Comparison of ENCODE assay signal across 8 mouse cellular contexts in genomic region chr4:129376961-129377545, GRCm38 (mm10). TPM values are rescaled to one million over a fixed set of nuclear protein-coding genes. Genes with fewer than 3 reads are reported as not detected.
DNase-seq lines count a peak whose midpoint lies in the region; ATAC-seq and TF ChIP-seq lines count a peak whose summit lies in the region.

No protein-coding gene starts in this region.

- under 1% methylated on average over 34 of the region's 68 CpGs for WGBS in forebrain, embryonic 12.5 days
- under 1% methylated on average over 37 of the region's 68 CpGs for WGBS in lung, postnatal 0 days

- H3K27me3 ChIP-seq in G1E (ENCODE audit: insufficient read depth, low read length) = peaks cover 13% of the 10 kb centered on the region
- H3K27me3 ChIP-seq in forebrain, embryonic 12.5 days = peaks cover 34% of the 10 kb centered on the region
- H3K27me3 ChIP-seq in lung, postnatal 0 days (replicated peaks; ENCODE audit: insufficient read depth, low read length) = no peaks in the 10 kb centered on the region

- TF ChIP-seq CTCF in G1E (IDR thresholded peaks at IDR 0.05; ENCODE audit: low read depth, low read length) = no peak
- TF ChIP-seq CTCF in lung, postnatal 0 days (IDR thresholded peaks at IDR 0.05) = no peak

- peak overlapping the region; percentile 68 for H3K4me2 ChIP-seq in forebrain, embryonic 12.5 days
- H3K4me2 ChIP-seq in lung, postnatal 0 days (replicated peaks; ENCODE audit: low read depth, low read length) = peak overlapping the region; percentile 75

- H3K4me3 ChIP-seq in G1E (ENCODE audit: low read depth, low read length) = peak overlapping the region; percentile 70
- peak overlapping the region; percentile 84 for H3K4me3 ChIP-seq in forebrain, embryonic 12.5 days (replicated peaks)
- peak overlapping the region; percentile 92 for H3K4me3 ChIP-seq in lung, postnatal 0 days (ENCODE audit: low read depth, low read length)

- peaks cover 21% of the 10 kb centered on the region for H3K4me1 ChIP-seq in G1E (ENCODE audit: insufficient read depth, low read depth, low read length)
- peaks cover 20% of the 10 kb centered on the region for H3K4me1 ChIP-seq in forebrain, embryonic 12.5 days
- peaks cover 4% of the 10 kb centered on the region; the same call in 1 of the 2 replicates for H3K4me1 ChIP-seq in lung, postnatal 0 days (ENCODE audit: insufficient read depth, low read depth, low read length)

- peak overlapping the region; percentile 80 for H3K27ac ChIP-seq in forebrain, embryonic 12.5 days
- peak overlapping the region; percentile 96 for H3K27ac ChIP-seq in lung, postnatal 0 days (ENCODE audit: low read length)

- H3K9me3 ChIP-seq in G1E (replicated peaks) = no peaks in the 10 kb centered on the region
- H3K9me3 ChIP-seq in forebrain, embryonic 12.5 days = no peaks in the 10 kb centered on the region
- H3K9me3 ChIP-seq in lung, postnatal 0 days (ENCODE audit: low read length) = no peaks in the 10 kb centered on the region

- no peak for TF ChIP-seq EP300 in lung, postnatal 0 days (IDR thresholded peaks at IDR 0.05)

- H3K36me3 ChIP-seq in G1E (replicated peaks) = no peaks in the 10 kb centered on the region
- H3K36me3 ChIP-seq in forebrain, embryonic 12.5 days (replicated peaks) = no peaks in the 10 kb centered on the region
- H3K36me3 ChIP-seq in lung, postnatal 0 days (ENCODE audit: insufficient read depth, low read length) = no peaks in the 10 kb centered on the region

- intact Hi-C loops in heart, postnatal 36 days (cut with DNase I) = loop anchor here (2.0 kb wide), 1 partner anchor 26 kb away; no protein-coding TSS in a partner anchor

- ATAC-seq in G1E (ENCODE audit: extremely low read depth, insufficient number of reproducible peaks, low FRiP score, poor library complexity, severe bottlenecking) = no peak
- peak; percentile 77 for ATAC-seq in forebrain, embryonic 12.5 days (ENCODE audit: low FRiP score)
- peak; percentile 78 for ATAC-seq in lung, postnatal 0 days

- H3K9ac ChIP-seq in forebrain, embryonic 12.5 days = peak overlapping the region; percentile 88
- peak overlapping the region; percentile 84 for H3K9ac ChIP-seq in lung, postnatal 0 days (replicated peaks; ENCODE audit: low read depth)

- peak; percentile 28 for DNase-seq in G1E (ENCODE audit: low spot score)
- peak; percentile 41 for DNase-seq in c-Kit-positive CD71-positive TER-119-positive erythroid progenitor cells, embryonic 14.5 days (ENCODE audit: low spot score)
- peak; percentile 60 to 73 for DNase-seq in heart, postnatal 36 days
- DNase-seq in layer of hippocampus, adult 9-11 months = peak; percentile 11
- DNase-seq in lung, postnatal 0 days (ENCODE audit: low spot score) = peak; percentile 68
- peak; percentile 67 for DNase-seq in retina, postnatal 1 day
- DNase-seq in yolk sac, embryonic 10.5 days (ENCODE audit: low spot score) = peak; percentile 59

RNA-seq across cellular contexts. Expression of gene Zbtb8a, which starts 0.9 kb away (rescaled TPM):
- total RNA-seq in G1E (2014; fragmentation: Nextera tagmentation) (not detected in 2 replicates), G1E (2017) (0.64 and 0.87 TPM in 2 replicates)
- 0.14 and 0.17 TPM in 2 replicates for polyA plus RNA-seq in G1E (2012)
- polyA plus RNA-seq in forebrain, embryonic 12.5 days (2016; fragmentation: Nextera tagmentation; extraction: Ambion mirVana) = 10.6 and 10.9 TPM in 2 replicates
- 1 to 10 TPM; 3.3 to 4.1 TPM for total RNA-seq in heart, postnatal 36 days (2021)
- polyA plus RNA-seq in lung, postnatal 0 days (2015; fragmentation: Nextera tagmentation; extraction: Ambion mirVana) = 15.6 and 16.9 TPM in 2 replicates

RNA-seq across cellular contexts. Expression of gene Zbtb8os, which starts 41.6 kb away (rescaled TPM):
- 12.0 and 15.3 TPM in 2 replicates for total RNA-seq in G1E (2014; fragmentation: Nextera tagmentation)
- total RNA-seq in G1E (2017) = 57.2 and 77.1 TPM in 2 replicates
- 2.3 and 2.8 TPM in 2 replicates for polyA plus RNA-seq in G1E (2012)
- polyA plus RNA-seq in forebrain, embryonic 12.5 days (2016; fragmentation: Nextera tagmentation; extraction: Ambion mirVana) = 35.2 and 36.2 TPM in 2 replicates
- total RNA-seq in heart, postnatal 36 days (2021) = 10 to 100 TPM; 22.9 to 27.1 TPM
- 32.3 and 36.5 TPM in 2 replicates for polyA plus RNA-seq in lung, postnatal 0 days (2015; fragmentation: Nextera tagmentation; extraction: Ambion mirVana)

RNA-seq across cellular contexts. Expression of gene Rbbp4, which starts 41.9 kb away (rescaled TPM):
- 223 and 238 TPM in 2 replicates for total RNA-seq in G1E (2014; fragmentation: Nextera tagmentation)
- total RNA-seq in G1E (2017) = 120 and 127 TPM in 2 replicates
- polyA plus RNA-seq in G1E (2012) = 64.7 and 74.1 TPM in 2 replicates
- 525 and 575 TPM in 2 replicates for polyA plus RNA-seq in forebrain, embryonic 12.5 days (2016; fragmentation: Nextera tagmentation; extraction: Ambion mirVana)
- 10 to 100 TPM; 70.5 to 80.8 TPM for total RNA-seq in heart, postnatal 36 days (2021)
- polyA plus RNA-seq in lung, postnatal 0 days (2015; fragmentation: Nextera tagmentation; extraction: Ambion mirVana) = 159 and 182 TPM in 2 replicates

Comparison
In these comparisons a context has a peak if more than half of its experiments do, and no peak if none do; other contexts are left out.
1. DNase-seq: peak in every context shown above with its lines; median percentile 68 in lung, postnatal 0 days; 67 in retina, postnatal 1 day; 66 in heart, postnatal 36 days; 59 in yolk sac, embryonic 10.5 days; 41 in c-Kit-positive CD71-positive TER-119-positive erythroid progenitor cells, embryonic 14.5 days; 28 in G1E; 11 in layer of hippocampus, adult 9-11 months.